ENCODE assay signal across 9 mouse cellular contexts in the genomic region with DNA sequence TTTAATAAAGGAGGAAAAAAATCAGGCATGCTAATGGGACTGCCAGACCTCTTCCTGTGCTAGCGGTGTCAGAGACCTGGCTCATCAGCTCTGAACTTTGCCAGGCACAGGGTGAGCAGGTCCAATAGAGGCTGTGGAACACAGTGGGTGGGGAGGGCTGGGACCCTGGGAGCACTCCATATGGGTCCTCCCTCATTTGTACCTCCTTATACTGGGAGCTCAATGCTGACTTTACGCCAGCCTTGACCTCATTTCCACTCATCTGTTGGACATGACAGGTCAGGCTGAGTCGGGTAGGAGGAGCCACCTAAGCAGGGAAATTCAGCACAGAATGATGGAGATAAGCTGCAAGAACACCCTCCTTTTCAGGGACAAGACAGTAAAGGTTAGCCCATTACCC. TPM values are rescaled to one million over a fixed set of nuclear protein-coding genes. Genes with fewer than 3 reads are reported as not detected.
DNase-seq lines count a peak whose midpoint lies in the region; ATAC-seq and TF ChIP-seq lines count a peak whose summit lies in the region.
"Had no signal": no experiment of that assay in that cellular context is flagged by ENCODE, and none has a peak within 500 bp of the region (broad histone marks: within the 10 kb centered on the region; RNA-seq: fewer than 3 reads in every experiment).

No protein-coding gene starts in this region.

- peaks cover 15% of the 10 kb centered on the region for H3K4me1 ChIP-seq in liver, embryonic 11.5 days (replicated peaks; ENCODE audit: control insufficient read depth, insufficient read depth, low read length)
- H3K4me1 ChIP-seq in liver, postnatal 0 days (ENCODE audit: insufficient read depth) = peaks cover 17% of the 10 kb centered on the region
- H3K4me1 ChIP-seq in hindbrain, embryonic 11.5 days (replicated peaks; ENCODE audit: control insufficient read depth, insufficient read depth, low read length) = peaks cover 15% of the 10 kb centered on the region
- H3K4me1 ChIP-seq in midbrain, postnatal 0 days (ENCODE audit: insufficient read depth, low read length) = peaks cover 8% of the 10 kb centered on the region

- H3K27me3 ChIP-seq in liver, embryonic 11.5 days (replicated peaks; ENCODE audit: control insufficient read depth, insufficient read depth, low read length) = no peaks in the 10 kb centered on the region
- H3K27me3 ChIP-seq in liver, postnatal 0 days (ENCODE audit: insufficient read depth, low read length) = no peaks in the 10 kb centered on the region
- no peaks in the 10 kb centered on the region for H3K27me3 ChIP-seq in hindbrain, embryonic 11.5 days (ENCODE audit: control insufficient read depth, insufficient read depth, low read length)
- no peaks in the 10 kb centered on the region for H3K27me3 ChIP-seq in midbrain, postnatal 0 days (ENCODE audit: insufficient read depth, low read length)

- ATAC-seq in liver, embryonic 11.5 days (replicated peaks; ENCODE audit: low FRiP score) = no peak
- ATAC-seq in liver, postnatal 0 days = no peak
- ATAC-seq in hindbrain, embryonic 11.5 days (ENCODE audit: low FRiP score) = no peak
- ATAC-seq in midbrain, postnatal 0 days (ENCODE audit: low FRiP score) = no peak

- no peak overlapping the region; the same call in 1 of the 2 replicates for H3K9ac ChIP-seq in liver, embryonic 11.5 days (ENCODE audit: low read depth, low read length)
- no peak overlapping the region for H3K9ac ChIP-seq in liver, postnatal 0 days (replicated peaks)
- peak overlapping the region; percentile 65 for H3K9ac ChIP-seq in hindbrain, embryonic 11.5 days (ENCODE audit: low read depth, low read length)
- 0 out of 2 replicates have a peak overlapping the region, but pooled peaks have one; percentile 59 for H3K9ac ChIP-seq in midbrain, postnatal 0 days (replicated peaks; ENCODE audit: low read length, poor library complexity, severe bottlenecking)

- TF ChIP-seq CTCF in liver, postnatal 0 days (IDR thresholded peaks at IDR 0.05; ENCODE audit: low read depth) = no peak
- no peak for TF ChIP-seq CTCF in midbrain, postnatal 0 days (IDR thresholded peaks at IDR 0.05)

- peak overlapping the region; percentile 91 for H3K27ac ChIP-seq in liver, embryonic 11.5 days (ENCODE audit: low read depth, low read length)
- H3K27ac ChIP-seq in liver, postnatal 0 days (ENCODE audit: low read depth) = no peak overlapping the region; the same call in 1 of the 2 replicates
- H3K27ac ChIP-seq in hindbrain, embryonic 11.5 days (ENCODE audit: low read depth, low read length) = peak overlapping the region; percentile 94
- peak overlapping the region; percentile 95 for H3K27ac ChIP-seq in midbrain, postnatal 0 days (ENCODE audit: low read depth, low read length)

- H3K9me3 ChIP-seq in liver, embryonic 11.5 days (ENCODE audit: control insufficient read depth, low read length) = no peaks in the 10 kb centered on the region
- no peaks in the 10 kb centered on the region for H3K9me3 ChIP-seq in liver, postnatal 0 days (ENCODE audit: low read length)
- H3K9me3 ChIP-seq in hindbrain, embryonic 11.5 days (ENCODE audit: control insufficient read depth, low read length) = no peaks in the 10 kb centered on the region
- H3K9me3 ChIP-seq in midbrain, postnatal 0 days (ENCODE audit: low read length) = no peaks in the 10 kb centered on the region

- WGBS in liver, embryonic 11.5 days = 78% methylated on average over 3 of the region's 3 CpGs
- 84% methylated on average over 3 of the region's 3 CpGs for WGBS in liver, postnatal 0 days (ENCODE audit: insufficient replicate concordance)
- 82% methylated on average over 3 of the region's 3 CpGs for WGBS in hindbrain, embryonic 11.5 days
- WGBS in midbrain, postnatal 0 days = 83% methylated on average over 3 of the region's 3 CpGs

- peak; percentile 51 for DNase-seq in adrenal gland, adult 2 months
- DNase-seq in adrenal gland, adult 18-20 months (ENCODE audit: low spot score in 2 of 2) = no peak
- no peak for DNase-seq in liver, embryonic 11.5 days (ENCODE audit: low spot score)
- no peak for DNase-seq in liver, postnatal 0 days
- no peak for DNase-seq in hindbrain, embryonic 11.5 days (ENCODE audit: low spot score)
- no peak for DNase-seq in midbrain, postnatal 0 days (ENCODE audit: low spot score)
- no peak for DNase-seq in urinary bladder, adult 2 months (ENCODE audit: low spot score)
- DNase-seq in layer of hippocampus, adult 8-10 months (ENCODE audit: low spot score in 2 of 2) = no peak

- H3K4me2 ChIP-seq in liver, embryonic 11.5 days = peak overlapping the region; percentile 99; the same call in 1 of the 2 replicates
- no peak overlapping the region for H3K4me2 ChIP-seq in liver, postnatal 0 days (ENCODE audit: low read depth, low read length)
- H3K4me2 ChIP-seq in hindbrain, embryonic 11.5 days (replicated peaks; ENCODE audit: low read depth, low read length) = peak overlapping the region; percentile 68
- H3K4me2 ChIP-seq in midbrain, postnatal 0 days (ENCODE audit: low read depth, low read length, poor library complexity, severe bottlenecking) = peak overlapping the region; percentile 59

- H3K4me3 ChIP-seq in liver, embryonic 11.5 days (ENCODE audit: low read depth, low read length) = no peak overlapping the region
- no peak overlapping the region for H3K4me3 ChIP-seq in liver, postnatal 0 days (ENCODE audit: low read depth, low read length)
- H3K4me3 ChIP-seq in hindbrain, embryonic 11.5 days (ENCODE audit: low read depth, low read length) = peak overlapping the region; percentile 90
- no peak overlapping the region for H3K4me3 ChIP-seq in midbrain, postnatal 0 days (ENCODE audit: low read depth, low read length)

- no peak for TF ChIP-seq EP300 in liver, postnatal 0 days (IDR thresholded peaks at IDR 0.05; ENCODE audit: low read depth)

- H3K36me3 ChIP-seq in liver, embryonic 11.5 days (ENCODE audit: control insufficient read depth, insufficient read depth, low read length) = peaks cover 38% of the 10 kb centered on the region
- H3K36me3 ChIP-seq in liver, postnatal 0 days (replicated peaks; ENCODE audit: insufficient read depth, low read length) = peaks cover 49% of the 10 kb centered on the region
- H3K36me3 ChIP-seq in hindbrain, embryonic 11.5 days (ENCODE audit: control insufficient read depth, insufficient read depth, low read length) = peaks cover 6% of the 10 kb centered on the region; the same call in 1 of the 2 replicates
- peaks cover 46% of the 10 kb centered on the region for H3K36me3 ChIP-seq in midbrain, postnatal 0 days (ENCODE audit: insufficient read depth, low read length)

RNA-seq across cellular contexts. Expression of gene Tssc4, which starts 1.2 kb away (rescaled TPM):
- total RNA-seq in adrenal gland, adult 2 months (2021) = 10 to 100 TPM; 23.3 to 30.9 TPM
- 120 and 142 TPM in 2 replicates for polyA plus RNA-seq in adrenal gland, adult 2 months (2012; rRNA removed)
- 10 to 100 TPM; 24.0 to 26.3 TPM for total RNA-seq in adrenal gland, adult 18-20 months (2021)
- 48.9 and 52.2 TPM in 2 replicates for polyA plus RNA-seq in liver, embryonic 11.5 days (2014; fragmentation: Nextera tagmentation; extraction: Ambion mirVana)
- polyA plus RNA-seq in liver, postnatal 0 days (2015; fragmentation: Nextera tagmentation; extraction: Ambion mirVana) = 24.1 and 25.2 TPM in 2 replicates
- polyA plus RNA-seq in hindbrain, embryonic 11.5 days (2014; fragmentation: Nextera tagmentation; extraction: Ambion mirVana) = 59.0 and 63.8 TPM in 2 replicates
- total RNA-seq in midbrain, postnatal 0 days (2014; rRNA removed) = 71.3 and 92.4 TPM in 2 replicates
- polyA plus RNA-seq in midbrain, postnatal 0 days (2015; fragmentation: Nextera tagmentation; extraction: Ambion mirVana) = 101 and 103 TPM in 2 replicates
- polyA plus RNA-seq in urinary bladder, adult 2 months (2012; rRNA removed) = 44.7 and 57.5 TPM in 2 replicates
- total RNA-seq in layer of hippocampus, adult 8-10 months (2022) = 10 to 100 TPM; 34.2 to 46.9 (median 38.5) TPM

RNA-seq across cellular contexts. Expression of gene Cd81, which starts 15.4 kb away (rescaled TPM):
- total RNA-seq in adrenal gland, adult 2 months (2021) = 100 to 1,000 TPM; 693 to 716 TPM
- 3,024 and 3,201 TPM in 2 replicates for polyA plus RNA-seq in adrenal gland, adult 2 months (2012; rRNA removed)
- 100 to 1,000 TPM; 609 to 688 TPM for total RNA-seq in adrenal gland, adult 18-20 months (2021)
- 273 and 276 TPM in 2 replicates for polyA plus RNA-seq in liver, embryonic 11.5 days (2014; fragmentation: Nextera tagmentation; extraction: Ambion mirVana)
- 213 and 231 TPM in 2 replicates for polyA plus RNA-seq in liver, postnatal 0 days (2015; fragmentation: Nextera tagmentation; extraction: Ambion mirVana)
- polyA plus RNA-seq in hindbrain, embryonic 11.5 days (2014; fragmentation: Nextera tagmentation; extraction: Ambion mirVana) = 263 and 264 TPM in 2 replicates
- 454 and 542 TPM in 2 replicates for total RNA-seq in midbrain, postnatal 0 days (2014; rRNA removed)
- 511 and 569 TPM in 2 replicates for polyA plus RNA-seq in midbrain, postnatal 0 days (2015; fragmentation: Nextera tagmentation; extraction: Ambion mirVana)
- polyA plus RNA-seq in urinary bladder, adult 2 months (2012; rRNA removed) = 591 and 684 TPM in 2 replicates
- total RNA-seq in layer of hippocampus, adult 8-10 months (2022) = 100 to 1,000 TPM; 413 to 631 (median 486) TPM

RNA-seq across cellular contexts. Expression of gene Trpm5, which starts 26.5 kb away (rescaled TPM):
- total RNA-seq in adrenal gland, adult 2 months (2021) = under 1 TPM; 0.23 to 0.24 TPM
- 0.40 and 0.48 TPM in 2 replicates for polyA plus RNA-seq in adrenal gland, adult 2 months (2012; rRNA removed)
- total RNA-seq in adrenal gland, adult 18-20 months (2021) = under 1 TPM; 0.30 to 0.38 TPM
- polyA plus RNA-seq in liver, embryonic 11.5 days (2014; fragmentation: Nextera tagmentation; extraction: Ambion mirVana) = 1.2 and 1.3 TPM in 2 replicates
- polyA plus RNA-seq in liver, postnatal 0 days (2015; fragmentation: Nextera tagmentation; extraction: Ambion mirVana) = 0.13 and 0.42 TPM in 2 replicates
- polyA plus RNA-seq in hindbrain, embryonic 11.5 days (2014; fragmentation: Nextera tagmentation; extraction: Ambion mirVana) = 0.27 and 0.88 TPM in 2 replicates
- total RNA-seq in midbrain, postnatal 0 days (2014; rRNA removed) = 1.3 and 1.7 TPM in 2 replicates
- polyA plus RNA-seq in midbrain, postnatal 0 days (2015; fragmentation: Nextera tagmentation; extraction: Ambion mirVana) = 0.94 and 1.6 TPM in 2 replicates
- 0.21 and 0.29 TPM in 2 replicates for polyA plus RNA-seq in urinary bladder, adult 2 months (2012; rRNA removed)
- total RNA-seq in layer of hippocampus, adult 8-10 months (2022) = under 1 TPM in 1 of 4 experiments, not detected in 3; 0.16 TPM
- total RNA-seq: left cerebral cortex, adult 2 months had no signal

RNA-seq across cellular contexts. Expression of gene Kcnq1, which starts 38.3 kb away (rescaled TPM):
- total RNA-seq in adrenal gland, adult 2 months (2021) = 1 to 10 TPM; 1.9 to 4.1 TPM
- 14.2 and 17.2 TPM in 2 replicates for polyA plus RNA-seq in adrenal gland, adult 2 months (2012; rRNA removed)
- total RNA-seq in adrenal gland, adult 18-20 months (2021) = 1 to 10 TPM; 3.2 to 6.0 TPM
- polyA plus RNA-seq in liver, embryonic 11.5 days (2014; fragmentation: Nextera tagmentation; extraction: Ambion mirVana) = 0.59 and 1.2 TPM in 2 replicates
- polyA plus RNA-seq in liver, postnatal 0 days (2015; fragmentation: Nextera tagmentation; extraction: Ambion mirVana) = 0.37 and 0.63 TPM in 2 replicates
- 1.7 and 2.5 TPM in 2 replicates for polyA plus RNA-seq in hindbrain, embryonic 11.5 days (2014; fragmentation: Nextera tagmentation; extraction: Ambion mirVana)
- total RNA-seq in midbrain, postnatal 0 days (2014; rRNA removed) = 0.44 and 1.4 TPM in 2 replicates
- polyA plus RNA-seq in midbrain, postnatal 0 days (2015; fragmentation: Nextera tagmentation; extraction: Ambion mirVana) = 0.87 and 1.2 TPM in 2 replicates
- polyA plus RNA-seq in urinary bladder, adult 2 months (2012; rRNA removed) = 1.0 and 1.5 TPM in 2 replicates
- total RNA-seq in layer of hippocampus, adult 8-10 months (2022) = 1 to 10 TPM in 1 of 4 experiments, under 1 TPM in 3; 0.61 to 1.2 (median 0.83) TPM

Comparison
In these comparisons a context has a peak if more than half of its experiments do, and no peak if none do; other contexts are left out.
1. H3K9ac ChIP-seq: peak in hindbrain, embryonic 11.5 days (single experiment) and midbrain, postnatal 0 days (single experiment); none in liver, embryonic 11.5 days (single experiment) and liver, postnatal 0 days (single experiment).